Mouse (Mus musculus): ENCODE measurements around the gene Tgfb1i1. TPM values are rescaled to one million over a fixed set of nuclear protein-coding genes. Genes with fewer than 3 reads are reported as not detected.

Gene Tgfb1i1
- polyA plus RNA-seq, 1 experiment from 2014 or later: 50.9 TPM

DNA sequence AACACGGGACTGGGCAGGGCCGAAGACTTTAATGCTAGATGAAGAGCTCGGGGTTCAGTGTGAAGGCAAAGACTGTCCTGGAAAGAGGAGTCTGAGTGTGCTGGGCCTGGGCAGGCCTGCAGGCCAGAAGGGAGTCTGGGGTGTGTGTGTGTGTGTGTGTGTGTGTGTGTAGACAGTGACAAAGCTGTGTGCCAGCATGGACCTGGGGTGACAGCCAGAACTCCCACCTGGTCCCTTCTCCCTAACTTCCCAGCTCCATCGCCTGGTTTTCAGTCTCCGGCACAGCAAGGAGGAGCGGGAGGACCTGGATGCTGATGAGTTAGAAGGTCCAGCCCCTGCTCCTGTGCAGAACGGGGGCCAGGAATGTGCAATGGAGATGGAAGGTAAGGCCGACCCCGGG lies 24.9 kb downstream of the Tgfb1i1 start:
- H3K4me1 ChIP-seq (replicated peaks): peaks cover 6% of the 10 kb centered on the region; the same call in 1 of the 2 replicates
- H3K36me3 ChIP-seq: peaks cover 65% of the 10 kb centered on the region
- H3K4me3 ChIP-seq: no peak overlapping the region
- no peak for DNase-seq (ENCODE audit: low spot score)
- H3K27ac ChIP-seq: no peak overlapping the region
- 93% methylated on average over 9 of the region's 9 CpGs for WGBS
- peaks cover 14% of the 10 kb centered on the region for H3K27me3 ChIP-seq (ENCODE audit: insufficient read depth, poor library complexity, severe bottlenecking)
- no peaks in the 10 kb centered on the region for H3K9me3 ChIP-seq

GRCm38 (mm10) chr7:128276051-128276450 lies 29.4 kb downstream of the Tgfb1i1 start:
- H3K27me3 ChIP-seq (ENCODE audit: insufficient read depth, poor library complexity, severe bottlenecking): peaks cover 37% of the 10 kb centered on the region
- no peak overlapping the region for H3K4me3 ChIP-seq
- no peak overlapping the region for H3K27ac ChIP-seq
- no peaks in the 10 kb centered on the region for H3K9me3 ChIP-seq
- H3K36me3 ChIP-seq: peaks cover 87% of the 10 kb centered on the region
- WGBS: 92% methylated on average over 6 of the region's 6 CpGs
- DNase-seq (ENCODE audit: low spot score): no peak
- peaks cover 27% of the 10 kb centered on the region for H3K4me1 ChIP-seq (replicated peaks)

DNA sequence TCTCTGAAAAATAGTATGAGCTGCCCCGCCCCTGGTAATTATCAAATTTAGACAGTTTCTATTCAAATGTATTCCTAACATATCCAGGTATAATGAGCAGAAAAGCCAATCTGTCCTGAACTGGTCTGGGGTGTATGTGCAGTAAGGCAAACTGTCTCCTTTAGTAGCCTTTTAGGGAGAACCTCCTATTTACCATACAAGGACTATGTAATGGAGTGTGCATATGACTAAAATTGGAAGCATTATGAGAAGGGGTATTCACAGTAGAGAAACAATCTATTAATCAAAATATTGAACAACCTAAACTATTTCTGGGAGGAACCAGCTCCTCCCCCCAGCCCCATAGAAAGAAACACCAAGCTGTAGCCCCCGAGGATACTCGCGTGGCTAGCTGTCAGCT lies 33.1 kb downstream of the Tgfb1i1 start:
- peaks cover 57% of the 10 kb centered on the region for H3K36me3 ChIP-seq
- 89% methylated on average over 4 of the region's 4 CpGs for WGBS
- H3K27ac ChIP-seq: no peak overlapping the region
- peaks cover 49% of the 10 kb centered on the region for H3K27me3 ChIP-seq (ENCODE audit: insufficient read depth, poor library complexity, severe bottlenecking)
- peaks cover 53% of the 10 kb centered on the region for H3K4me1 ChIP-seq (replicated peaks)
- H3K4me3 ChIP-seq: no peak overlapping the region
- H3K9me3 ChIP-seq: no peaks in the 10 kb centered on the region
- DNase-seq (ENCODE audit: low spot score): no peak

- Histone ChIP-seq H3K27ac (peak overlapping the region; percentile 35; the same call in 1 of the 2 replicates), H3K27me3 (ENCODE audit: insufficient read depth, poor library complexity, severe bottlenecking) (peaks cover 59% of the 10 kb centered on the region), H3K9me3 (no peaks in the 10 kb centered on the region), H3K4me1 (replicated peaks) (peaks cover 51% of the 10 kb centered on the region), H3K4me3 (no peak overlapping the region), H3K36me3 (peaks cover 45% of the 10 kb centered on the region)
- no peak for DNase-seq (ENCODE audit: low spot score)
- 88% methylated on average over 11 of the region's 11 CpGs for WGBS
Observed at GRCm38 (mm10) chr7:128281765-128282164, 35.2 kb downstream of the Tgfb1i1 start.

DNA sequence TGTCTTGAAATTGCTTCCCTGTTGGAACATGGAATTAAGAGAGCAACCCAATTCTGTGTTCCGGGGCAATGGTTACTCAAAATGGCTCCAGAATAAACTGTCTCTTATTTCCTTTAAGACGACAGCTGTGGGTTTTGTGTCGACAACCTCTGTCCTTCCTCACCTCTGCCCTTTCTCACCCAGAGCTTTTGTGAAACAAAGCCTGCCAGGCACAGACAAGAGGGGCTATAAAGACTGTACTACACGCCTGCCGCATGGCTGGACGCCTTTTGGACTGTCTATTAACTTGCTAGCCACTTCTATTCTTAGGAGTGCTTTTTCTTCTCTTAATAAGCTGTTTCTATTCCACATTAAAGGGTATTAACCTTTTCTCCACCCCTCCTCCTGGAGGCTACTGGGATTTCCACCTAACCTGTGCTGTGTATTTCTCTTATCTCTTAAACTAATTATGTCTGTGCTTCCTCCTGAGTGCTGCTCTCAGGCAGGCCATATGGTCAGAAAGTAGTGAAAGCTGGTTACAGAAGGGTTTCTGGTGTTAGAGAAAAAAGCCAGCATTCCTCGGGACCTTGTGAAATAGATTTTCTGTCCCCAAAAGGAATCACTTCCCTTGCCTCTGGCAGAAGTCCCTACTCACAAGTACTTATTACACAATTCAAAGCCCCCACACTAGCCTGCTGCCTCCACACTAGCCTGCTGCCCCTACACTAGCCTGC lies 36.1 kb downstream of the Tgfb1i1 start:
- peak; percentile 60 for DNase-seq (ENCODE audit: low spot score)
- peak overlapping the region; percentile 81 for H3K27ac ChIP-seq
- WGBS: 8% methylated on average over 7 of the region's 7 CpGs
- H3K27me3 ChIP-seq (ENCODE audit: insufficient read depth, poor library complexity, severe bottlenecking): peaks cover 66% of the 10 kb centered on the region
- peaks cover 42% of the 10 kb centered on the region for H3K4me1 ChIP-seq (replicated peaks)
- H3K36me3 ChIP-seq: peaks cover 48% of the 10 kb centered on the region
- no peak overlapping the region for H3K4me3 ChIP-seq
- no peaks in the 10 kb centered on the region for H3K9me3 ChIP-seq

DNA sequence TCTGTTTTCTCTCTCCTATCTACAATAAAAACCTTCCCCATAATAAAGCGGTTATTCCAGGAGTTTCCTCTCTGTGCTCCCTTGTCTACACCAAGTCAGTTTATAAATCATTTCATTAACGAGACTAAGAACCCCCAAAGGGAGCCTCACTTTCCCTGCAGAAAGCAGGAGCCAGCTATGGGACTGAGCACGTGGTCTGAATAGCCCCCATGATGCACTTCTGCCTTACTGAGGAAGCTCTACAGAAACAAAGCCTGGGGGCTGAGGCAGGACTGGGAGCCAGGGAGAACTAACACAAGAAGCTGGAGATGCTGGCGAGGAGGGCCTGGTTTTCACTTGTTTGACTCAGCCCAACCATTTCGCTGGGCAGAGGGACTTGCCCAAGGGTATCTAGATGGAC lies 37.4 kb downstream of the Tgfb1i1 start:
- H3K4me3 ChIP-seq: no peak overlapping the region
- H3K27ac ChIP-seq: peak overlapping the region; percentile 81
- peak; percentile 29 for DNase-seq (ENCODE audit: low spot score)
- H3K36me3 ChIP-seq: peaks cover 43% of the 10 kb centered on the region
- 62% methylated on average over 5 of the region's 5 CpGs for WGBS
- no peaks in the 10 kb centered on the region for H3K9me3 ChIP-seq
- H3K4me1 ChIP-seq (replicated peaks): peaks cover 49% of the 10 kb centered on the region
- peaks cover 64% of the 10 kb centered on the region for H3K27me3 ChIP-seq (ENCODE audit: insufficient read depth, poor library complexity, severe bottlenecking)

DNA sequence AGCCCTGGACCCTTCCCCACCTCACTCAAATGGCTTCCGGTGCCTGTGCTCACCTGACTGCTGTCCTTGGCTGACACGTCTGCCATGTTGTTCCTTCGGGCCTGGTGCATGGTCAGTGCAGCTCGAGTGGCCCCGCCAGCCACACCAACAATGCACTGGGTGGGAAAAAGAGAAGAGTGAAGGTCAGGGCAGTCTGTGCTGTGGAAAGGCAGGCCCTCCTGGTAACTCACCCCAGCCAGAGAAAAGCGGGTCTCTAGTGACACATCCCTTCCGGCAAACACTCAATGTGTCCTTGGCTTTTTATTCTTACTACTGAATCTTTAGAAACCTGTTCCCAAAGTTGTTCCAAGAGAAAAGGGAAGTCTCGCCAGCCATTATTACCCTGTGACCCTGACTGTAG lies 38.4 kb downstream of the Tgfb1i1 start:
- Histone ChIP-seq H3K4me3 (no peak overlapping the region), H3K9me3 (no peaks in the 10 kb centered on the region), H3K27ac (0 out of 2 replicates have a peak overlapping the region, but pooled peaks have one; percentile 23), H3K4me1 (replicated peaks) (peaks cover 58% of the 10 kb centered on the region), H3K36me3 (peaks cover 41% of the 10 kb centered on the region), H3K27me3 (ENCODE audit: insufficient read depth, poor library complexity, severe bottlenecking) (peaks cover 54% of the 10 kb centered on the region)
- WGBS: 90% methylated on average over 8 of the region's 8 CpGs
- DNase-seq (ENCODE audit: low spot score): no peak

DNA sequence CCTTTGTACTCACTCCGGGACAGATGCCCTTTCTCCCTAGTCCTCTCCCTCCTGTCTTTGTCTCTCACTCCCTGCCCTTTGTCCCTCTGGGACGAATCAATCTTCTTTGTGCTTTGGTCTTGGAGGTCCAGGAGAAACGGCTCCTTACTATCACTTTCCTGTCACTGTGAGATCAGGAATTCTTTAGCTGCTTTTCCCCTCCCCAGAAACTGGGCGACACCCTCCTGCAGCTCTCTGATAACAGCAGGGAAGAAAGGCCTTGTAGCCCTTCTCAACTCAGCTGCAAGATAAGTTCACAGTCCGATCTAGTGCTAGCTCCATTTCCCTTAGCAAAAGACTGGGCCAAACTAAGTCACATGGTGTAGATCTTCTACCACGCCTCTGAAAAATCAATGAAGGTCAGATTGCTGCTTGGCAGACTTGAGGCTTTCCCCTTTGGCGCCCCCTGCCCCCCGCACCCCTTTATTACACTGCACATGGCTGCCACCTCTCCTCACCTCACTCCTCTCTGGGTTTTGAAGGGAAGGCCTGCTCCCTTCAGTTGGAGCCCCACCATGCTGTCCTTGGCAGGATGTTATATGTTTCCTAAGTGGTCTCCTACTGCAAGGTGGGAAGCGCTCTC lies 42.4 kb downstream of the Tgfb1i1 start:
- DNase-seq (ENCODE audit: low spot score): peak; percentile 56
- Histone ChIP-seq H3K4me1 (replicated peaks) (peaks cover 29% of the 10 kb centered on the region), H3K27ac (peak overlapping the region; percentile 79), H3K9me3 (no peaks in the 10 kb centered on the region), H3K27me3 (ENCODE audit: insufficient read depth, poor library complexity, severe bottlenecking) (peaks cover 39% of the 10 kb centered on the region), H3K36me3 (peaks cover 59% of the 10 kb centered on the region), H3K4me3 (no peak overlapping the region)
- WGBS: 19% methylated on average over 9 of the region's 9 CpGs

- Histone ChIP-seq H3K4me3 (no peak overlapping the region), H3K4me1 (replicated peaks) (peaks cover 29% of the 10 kb centered on the region), H3K27ac (no peak overlapping the region), H3K36me3 (peaks cover 39% of the 10 kb centered on the region), H3K9me3 (no peaks in the 10 kb centered on the region), H3K27me3 (ENCODE audit: insufficient read depth, poor library complexity, severe bottlenecking) (no peaks in the 10 kb centered on the region)
- 93% methylated on average over 10 of the region's 10 CpGs for WGBS
- DNase-seq (ENCODE audit: low spot score): no peak
Observed at GRCm38 (mm10) chr7:128294785-128295184, 48.2 kb downstream of the Tgfb1i1 start.

- Histone ChIP-seq H3K36me3 (peaks cover 24% of the 10 kb centered on the region), H3K4me3 (peak overlapping the region; percentile 90; the same call in 1 of the 2 replicates), H3K27ac (no peak overlapping the region), H3K27me3 (ENCODE audit: insufficient read depth, poor library complexity, severe bottlenecking) (no peaks in the 10 kb centered on the region), H3K9me3 (no peaks in the 10 kb centered on the region), H3K4me1 (replicated peaks) (peaks cover 25% of the 10 kb centered on the region)
- 70% methylated on average over 3 of the region's 3 CpGs for WGBS
- no peak for DNase-seq (ENCODE audit: low spot score)
Observed at GRCm38 (mm10) chr7:128296514-128296913, 49.9 kb downstream of the Tgfb1i1 start.

DNA sequence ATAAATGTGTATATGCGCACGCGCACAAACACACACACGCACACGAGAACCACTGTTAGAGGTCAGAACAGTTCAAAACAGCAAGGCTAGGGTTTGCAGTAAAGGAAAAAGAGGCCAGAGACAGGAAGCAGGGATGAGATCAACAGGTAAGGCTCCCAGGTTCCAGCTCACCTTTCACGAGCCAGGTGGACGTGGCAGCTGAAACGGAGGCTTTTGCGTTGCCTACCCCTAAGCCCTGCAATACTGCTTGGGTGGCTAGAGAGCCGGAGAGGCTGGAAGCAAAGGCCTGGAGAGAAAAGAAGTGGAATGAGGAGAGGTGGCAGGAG lies 50.6 kb downstream of the Tgfb1i1 start:
- no peak for DNase-seq (ENCODE audit: low spot score)
- WGBS: 40% methylated on average over 10 of the region's 10 CpGs
- no peaks in the 10 kb centered on the region for H3K27me3 ChIP-seq (ENCODE audit: insufficient read depth, poor library complexity, severe bottlenecking)
- H3K9me3 ChIP-seq: no peaks in the 10 kb centered on the region
- peak overlapping the region; percentile 90 for H3K4me3 ChIP-seq
- peaks cover 25% of the 10 kb centered on the region for H3K4me1 ChIP-seq (replicated peaks)
- peaks cover 23% of the 10 kb centered on the region for H3K36me3 ChIP-seq
- peak overlapping the region; percentile 94 for H3K27ac ChIP-seq

DNA sequence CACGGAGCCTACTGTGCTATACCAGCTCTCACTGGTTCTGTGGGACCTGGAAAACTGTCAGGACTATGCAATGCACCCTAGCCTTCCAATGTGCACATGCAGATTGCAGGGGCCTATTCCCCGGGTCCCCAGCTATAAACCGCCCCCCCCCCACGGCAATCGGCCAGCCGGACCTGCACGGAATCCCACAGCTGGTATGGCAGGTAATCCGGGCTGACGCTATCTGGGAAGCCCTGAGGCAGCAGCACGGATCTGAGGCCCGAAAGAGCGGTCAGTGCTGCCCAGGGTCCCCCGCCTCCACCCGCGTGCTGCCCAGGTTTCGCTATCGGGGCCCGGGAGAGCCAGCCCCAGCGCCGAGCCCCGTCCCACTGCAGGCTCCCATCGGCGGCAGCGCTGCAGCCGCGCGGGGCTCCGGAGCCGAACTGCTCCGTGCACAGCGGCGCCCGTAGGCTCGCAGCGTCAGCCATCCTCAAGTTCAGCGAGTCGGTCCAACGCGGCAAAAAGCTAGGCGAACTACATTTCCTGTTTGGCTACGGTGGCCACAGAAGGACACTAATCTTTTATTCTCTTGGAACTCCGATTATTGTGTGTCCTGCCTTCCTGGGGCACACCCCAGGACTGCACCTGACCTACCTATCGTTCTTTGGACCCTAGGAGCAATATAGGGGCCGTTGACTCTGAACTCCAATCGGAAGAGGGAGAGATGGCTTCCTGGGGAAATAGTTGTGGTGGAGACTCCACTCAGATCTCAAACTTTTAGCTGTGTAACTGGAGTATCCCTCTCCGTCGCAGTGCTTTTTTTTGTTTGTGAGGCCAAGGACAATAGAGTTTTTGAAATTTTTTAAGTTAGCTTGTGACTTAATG lies 51.2 kb downstream of the Tgfb1i1 start, which contains the start of gene BC017158:
TSS of gene BC017158 (minus strand) at position 554 of the 864 bp plus-strand sequence.
- peak within 1 kb of the TSS; percentile 90 for H3K4me3 ChIP-seq
- peaks cover 18% of the 10 kb centered on the region; the same call in 1 of the 2 replicates for H3K36me3 ChIP-seq
- peaks cover 25% of the 10 kb centered on the region for H3K4me1 ChIP-seq (replicated peaks)
- H3K9me3 ChIP-seq: no peaks in the 10 kb centered on the region
- no peaks in the 10 kb centered on the region for H3K27me3 ChIP-seq (ENCODE audit: insufficient read depth, poor library complexity, severe bottlenecking)
- DNase-seq (ENCODE audit: low spot score): peak; percentile 76
- peak within 1 kb of the TSS; percentile 94 for H3K27ac ChIP-seq
- WGBS: 2% methylated on average over 47 of the region's 47 CpGs

Data from hindbrain, embryonic 10.5 days (tissue).